Mouse (Mus musculus): ENCODE data around the gene Wdr89. TPM values are rescaled to one million over a fixed set of nuclear protein-coding genes. Genes with fewer than 3 reads are reported as not detected.

Gene Wdr89
- total RNA-seq, 2 experiments from 2014 or later, result 3.1 to 3.3 TPM

GRCm38 (mm10) chr12:75671759-75672315, 2.5 kb upstream of the Wdr89 start:
- no peak for DNase-seq (ENCODE audit: low spot score in 2 of 2)
- intact Hi-C loops (cut with DNase I), result no loop called here

DNA sequence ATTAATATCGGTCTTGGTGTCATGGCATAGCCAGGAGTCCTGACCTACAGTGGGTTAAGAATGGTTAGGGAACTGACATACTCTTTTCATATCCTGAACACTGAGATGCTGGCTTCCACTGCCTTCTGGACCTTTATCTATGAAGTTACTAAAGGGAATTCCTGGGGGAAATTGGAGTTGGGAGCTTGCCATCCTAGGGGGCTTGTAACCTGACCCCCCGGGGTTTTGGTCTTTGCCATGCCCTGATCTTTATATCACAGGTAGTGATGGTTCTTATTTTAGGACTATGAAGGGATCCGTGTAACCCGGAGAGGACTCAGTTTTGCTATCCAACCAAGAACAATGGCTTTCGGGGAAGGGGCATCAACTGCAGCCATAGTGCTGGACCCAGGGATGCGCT, 1.3 kb upstream of the Wdr89 start:
- intact Hi-C loops (cut with DNase I), result no loop called here
- DNase-seq (ENCODE audit: low spot score in 2 of 2), result no peak

DNA sequence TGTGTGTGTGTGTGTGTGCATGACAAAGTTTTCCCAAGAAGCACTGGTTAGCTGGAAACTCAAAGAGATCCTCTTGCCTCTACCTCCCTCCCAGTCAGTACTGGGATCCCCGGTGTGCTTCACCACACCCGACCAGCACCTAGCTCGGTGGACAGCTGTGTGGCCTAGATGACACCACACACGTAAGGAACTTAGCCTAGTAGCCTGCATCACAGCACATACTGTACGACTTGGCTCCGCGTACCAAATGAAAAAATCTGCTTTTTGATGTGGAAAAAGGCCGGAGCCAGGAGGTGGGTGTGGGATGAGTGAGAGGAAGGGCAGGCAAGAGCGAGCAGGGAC, 450 bp downstream of the Wdr89 start:
- no peak for DNase-seq (ENCODE audit: low spot score in 2 of 2)
- intact Hi-C loops (cut with DNase I), result loop anchor here (2.0 to 5.0 kb wide), 3 partner anchors 66 to 103 kb away; partner anchors contain the start of genes Ppp2r5e and Sgpp1

DNA sequence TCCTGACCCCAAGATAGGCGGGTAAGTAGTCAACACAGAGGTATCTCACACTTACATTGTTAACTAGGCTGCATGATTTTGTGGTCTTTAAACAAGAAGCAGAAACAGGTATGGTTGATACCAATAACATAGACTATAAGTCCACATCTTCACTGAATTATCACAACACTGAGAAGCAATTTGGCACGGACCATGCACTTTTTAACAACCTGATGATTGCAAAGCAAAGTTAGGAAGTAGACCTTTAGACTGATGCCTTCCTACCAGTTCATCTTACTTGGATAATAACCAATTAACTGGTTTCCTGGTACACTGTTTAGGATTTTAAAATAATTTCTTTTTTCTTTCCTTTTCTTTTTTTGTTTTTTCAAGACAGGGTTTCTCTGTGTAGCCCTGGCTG, 1.1 kb downstream of the Wdr89 start:
- no peak for DNase-seq (ENCODE audit: low spot score in 2 of 2)
- intact Hi-C loops (cut with DNase I), result loop anchor here (2.0 to 5.0 kb wide), 3 partner anchors 67 to 104 kb away; partner anchors contain the start of genes Ppp2r5e and Sgpp1

DNA sequence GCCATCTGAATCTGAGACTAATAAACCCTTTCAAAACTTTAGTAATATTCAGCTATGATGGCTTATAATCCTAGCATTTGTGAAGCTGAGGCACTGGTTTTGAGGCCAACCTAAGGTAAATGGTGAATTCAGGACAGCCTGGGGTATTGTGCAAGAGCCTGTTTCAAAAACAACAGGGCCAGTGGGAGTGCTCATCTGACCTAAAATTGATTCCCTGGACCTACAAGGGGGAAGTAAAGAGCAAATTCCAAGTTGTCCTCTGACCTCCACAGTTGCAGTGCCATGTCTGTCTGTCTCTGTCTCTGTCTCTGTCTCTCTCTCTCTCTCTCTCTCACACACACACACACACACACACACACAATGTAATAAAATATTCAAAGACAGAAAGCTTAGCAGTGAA, 2.4 kb downstream of the Wdr89 start:
- no peak for DNase-seq (ENCODE audit: low spot score in 2 of 2)
- intact Hi-C loops (cut with DNase I), result loop anchor here (5.0 kb wide), 2 partner anchors 70 to 105 kb away; partner anchors contain the start of gene Ppp2r5e

DNA sequence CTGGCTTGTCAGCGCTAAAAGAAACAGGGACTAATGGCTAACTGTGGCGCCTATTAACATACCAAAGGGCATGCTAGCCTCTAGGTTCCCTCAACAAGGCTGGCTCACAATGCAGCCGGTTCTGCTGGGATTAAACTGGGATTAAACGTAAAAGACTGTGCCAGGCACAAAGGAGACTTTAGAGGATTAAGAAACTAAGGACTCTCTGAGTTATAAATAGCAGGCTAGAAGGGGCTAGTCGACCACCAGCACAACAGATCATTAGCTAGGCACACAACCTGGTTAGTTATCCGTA, 4.9 kb downstream of the Wdr89 start:
- intact Hi-C loops (cut with DNase I), result no loop called here
- DNase-seq (ENCODE audit: low spot score in 2 of 2), result no peak

- intact Hi-C loops (cut with DNase I), result no loop called here
- DNase-seq (ENCODE audit: low spot score in 2 of 2), result no peak
Observed at GRCm38 (mm10) chr12:75663646-75664515, 5.5 kb downstream of the Wdr89 start.

DNA sequence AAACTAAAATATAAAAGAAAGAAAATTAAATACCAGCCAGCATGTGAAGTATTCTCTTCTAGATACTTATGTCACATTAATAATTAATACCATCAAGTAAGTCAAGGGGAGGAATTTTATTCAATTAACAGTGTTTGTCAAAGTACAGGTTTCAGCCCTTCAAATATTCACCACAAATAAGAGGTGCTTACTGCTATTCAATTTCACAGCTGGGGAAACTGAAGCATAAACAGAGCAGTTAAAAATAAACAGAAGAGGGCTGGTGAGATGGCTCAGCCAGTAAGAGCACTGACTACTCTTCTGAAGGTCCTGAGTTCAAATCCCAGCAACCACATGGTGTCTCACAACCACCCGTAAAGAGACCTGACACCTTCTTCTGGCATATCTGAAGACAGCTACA, 7.0 kb downstream of the Wdr89 start:
- DNase-seq (ENCODE audit: low spot score in 2 of 2), result no peak
- intact Hi-C loops (cut with DNase I), result no loop called here

GRCm38 (mm10) chr12:75658403-75658802, 10.9 kb downstream of the Wdr89 start:
- intact Hi-C loops (cut with DNase I), result loop anchor here (5.0 to 10.0 kb wide), 2 partner anchors 196 to 1334 kb away; no protein-coding TSS in a partner anchor
- DNase-seq (ENCODE audit: low spot score in 2 of 2), result no peak

- DNase-seq (ENCODE audit: low spot score in 2 of 2), result peak in 1 of 2 experiments; percentile 16
- intact Hi-C loops (cut with DNase I), result loop anchor here (5.0 to 10.0 kb wide), 2 partner anchors 194 to 1332 kb away; no protein-coding TSS in a partner anchor
Observed at GRCm38 (mm10) chr12:75656580-75656979, 12.8 kb downstream of the Wdr89 start.

DNA sequence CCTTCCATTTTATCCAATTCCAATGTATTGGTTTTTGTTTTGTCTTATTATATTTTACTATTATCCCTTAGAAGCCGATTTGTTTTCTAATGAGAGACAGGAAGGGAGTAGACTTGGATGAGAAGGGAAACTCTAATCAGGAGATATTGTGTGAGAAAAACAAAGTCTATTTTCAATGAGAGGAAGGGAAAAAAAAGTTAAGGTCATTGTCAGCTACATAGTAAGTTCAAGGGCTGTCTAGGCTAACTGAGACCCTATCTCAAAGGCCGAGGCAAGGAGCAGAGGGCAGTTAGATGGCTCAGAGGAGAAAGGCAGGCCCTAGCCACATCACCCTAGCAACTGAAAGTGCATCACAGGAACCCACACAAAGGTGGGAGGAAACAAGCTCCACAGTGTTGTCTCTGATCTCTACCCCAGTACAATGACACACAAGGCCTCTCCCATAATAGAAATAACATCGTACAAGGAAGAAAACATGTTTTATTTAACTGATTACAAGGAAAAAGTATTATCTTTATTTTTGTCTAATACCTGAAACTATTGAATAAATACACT, 15.0 kb downstream of the Wdr89 start:
- intact Hi-C loops (cut with DNase I), result loop anchor here (10.0 kb wide), 1 partner anchor 1330 kb away; no protein-coding TSS in a partner anchor
- DNase-seq (ENCODE audit: low spot score in 2 of 2), result no peak

DNA sequence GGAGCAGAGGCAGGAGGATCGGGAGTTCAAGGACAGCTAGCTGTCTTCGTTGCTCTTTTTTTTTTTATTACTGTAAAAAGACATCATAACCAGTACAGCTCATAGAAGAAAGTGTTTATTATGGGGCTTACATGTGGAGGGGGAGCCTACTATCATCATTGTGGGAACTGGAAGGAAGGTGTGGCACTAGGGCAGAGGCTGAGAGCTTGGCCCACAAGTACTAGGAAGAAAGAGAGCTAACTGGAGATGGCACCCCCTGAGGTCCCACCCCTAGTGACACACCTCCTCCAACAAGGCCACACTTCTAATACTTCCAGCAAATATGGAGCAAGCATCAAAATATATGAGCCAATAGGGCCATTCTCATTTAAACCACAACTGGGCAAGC, 19.6 kb downstream of the Wdr89 start:
- intact Hi-C loops (cut with DNase I), result loop anchor here (10.0 kb wide), 1 partner anchor 1325 kb away; no protein-coding TSS in a partner anchor
- no peak for DNase-seq (ENCODE audit: low spot score in 2 of 2)

GRCm38 (mm10) chr12:75649058-75649705, 20.2 kb downstream of the Wdr89 start:
- DNase-seq (ENCODE audit: low spot score in 2 of 2), result peak in 1 of 2 experiments; percentile 11
- intact Hi-C loops (cut with DNase I), result no loop called here

DNA sequence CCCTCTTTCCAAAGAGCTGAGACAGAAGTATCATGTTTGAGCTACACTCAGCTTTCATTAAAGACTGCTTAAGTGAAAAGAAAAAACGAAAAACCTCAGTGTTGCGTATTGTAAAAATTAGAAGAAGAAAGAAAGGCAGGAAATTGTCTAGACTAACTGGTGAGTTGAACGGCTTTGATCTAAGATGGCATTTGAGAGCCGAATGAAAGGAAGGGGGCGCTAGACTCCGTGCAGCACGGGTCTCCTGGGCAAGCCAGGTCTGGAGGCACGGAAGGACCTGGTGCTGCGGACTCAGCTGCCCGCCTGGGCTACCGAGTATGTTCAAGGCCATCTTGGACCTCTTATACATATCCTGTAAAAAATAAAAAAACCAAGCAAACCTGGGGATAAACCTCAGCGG, 21.1 kb downstream of the Wdr89 start:
- DNase-seq (ENCODE audit: low spot score in 2 of 2), result no peak
- intact Hi-C loops (cut with DNase I), result no loop called here

DNA sequence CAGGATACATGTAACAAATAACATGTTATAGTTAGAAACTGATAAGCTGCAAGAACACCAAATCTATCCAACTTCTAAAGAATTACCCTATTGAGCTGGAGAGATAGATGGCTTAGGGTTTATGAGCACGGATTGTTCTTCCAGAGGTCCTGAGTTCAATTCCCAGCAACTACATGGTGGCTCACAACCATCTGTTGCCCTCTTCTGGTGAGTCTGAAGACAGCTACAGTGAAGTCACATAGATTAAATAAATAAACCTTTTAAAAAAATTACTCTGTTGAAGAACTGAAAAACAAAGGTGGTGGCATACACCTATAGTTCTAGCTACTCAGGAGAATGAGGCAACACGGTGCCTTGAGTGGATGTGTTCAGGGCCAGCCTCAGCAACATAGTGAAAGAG, 21.7 kb downstream of the Wdr89 start:
- intact Hi-C loops (cut with DNase I), result no loop called here
- no peak for DNase-seq (ENCODE audit: low spot score in 2 of 2)

DNA sequence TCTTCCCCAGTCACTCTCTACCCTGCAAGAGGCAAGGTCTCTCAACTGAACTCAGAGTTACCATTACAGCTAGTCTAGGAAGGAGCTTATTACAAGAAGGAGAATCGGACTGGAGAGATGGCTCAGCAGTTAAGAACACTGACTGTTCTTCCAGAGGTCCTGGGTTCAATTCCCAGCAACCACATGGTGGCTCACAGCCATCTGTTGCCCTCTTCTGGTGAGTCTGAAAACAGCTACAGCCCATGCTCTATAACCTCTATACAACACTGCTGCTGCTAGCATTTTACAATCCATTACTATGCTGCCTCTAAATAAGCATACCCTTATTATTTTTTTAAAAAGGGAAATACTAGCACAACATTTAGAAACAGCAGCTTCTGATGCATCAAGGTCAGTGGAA, 23.6 kb downstream of the Wdr89 start:
- DNase-seq (ENCODE audit: low spot score in 2 of 2), result no peak
- intact Hi-C loops (cut with DNase I), result no loop called here

DNA sequence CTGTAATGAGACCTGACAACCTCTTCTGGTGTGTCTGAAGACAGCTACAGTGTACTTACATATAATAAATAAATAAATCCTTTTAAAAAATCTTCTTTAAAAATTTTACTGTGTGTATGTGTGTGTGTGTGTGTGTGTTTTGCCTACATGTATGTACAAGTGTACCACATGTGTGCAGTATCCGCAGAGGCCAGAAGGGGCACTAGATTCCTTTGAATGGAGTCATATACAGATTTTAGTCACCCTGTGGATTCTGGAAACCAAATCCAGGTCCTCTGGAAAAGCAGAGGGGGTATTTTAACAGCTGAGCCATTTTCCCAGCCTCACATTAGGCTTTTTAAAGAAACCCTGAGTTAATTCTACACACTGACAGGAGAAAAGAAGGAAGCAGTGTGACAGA, 27.6 kb downstream of the Wdr89 start:
- DNase-seq (ENCODE audit: low spot score in 2 of 2), result no peak
- intact Hi-C loops (cut with DNase I), result no loop called here

- no peak for DNase-seq (ENCODE audit: low spot score in 2 of 2)
- intact Hi-C loops (cut with DNase I), result no loop called here
Observed at GRCm38 (mm10) chr12:75638345-75638744, 31.0 kb downstream of the Wdr89 start.

DNA sequence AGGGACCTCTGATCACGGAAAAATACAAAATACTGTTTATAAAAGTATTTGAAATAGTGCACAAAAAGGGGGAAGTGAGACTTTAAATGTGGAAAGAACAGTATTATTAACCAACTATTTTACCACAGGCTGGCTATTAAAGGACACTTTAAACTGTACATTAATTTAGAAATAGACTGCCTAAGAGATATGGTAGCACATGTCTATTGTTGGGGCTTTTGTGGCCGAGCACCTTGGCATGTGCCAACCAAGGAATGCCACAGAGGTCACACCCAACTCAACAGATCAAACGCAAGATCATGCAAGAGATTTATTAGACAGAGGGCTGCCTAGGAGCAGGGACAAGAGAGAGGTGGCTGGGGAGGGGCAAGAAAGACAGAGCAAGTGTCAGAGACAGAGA, 32.2 kb downstream of the Wdr89 start:
- intact Hi-C loops (cut with DNase I), result no loop called here

GRCm38 (mm10) chr12:75635771-75636430, 33.4 kb downstream of the Wdr89 start:
- DNase-seq (ENCODE audit: low spot score in 2 of 2), result no peak
- intact Hi-C loops (cut with DNase I), result no loop called here

More for the DNA sequence above, 32.2 kb downstream of the Wdr89 start:
- DNase-seq (ENCODE audit: low spot score in 2 of 2), result no peak
